Mouse (Mus musculus) heart, adult 2 months (tissue): Measurements from ENCODE around the gene Ptprn2. TPM values are rescaled to one million over a fixed set of nuclear protein-coding genes. Genes with fewer than 3 reads are reported as not detected.

Source experiments
- DNase-seq, 2 experiments: peaks; one replicate each; pipeline ENCODE4 v3.0.0; 2021
- H3K27ac ChIP-seq: fragments of 200-600 bp; 2 replicates; pipeline ENCODE4 v1.8.1; 2022
- H3K27me3 ChIP-seq: fragments of 200-500 bp; 2 replicates; pipeline ENCODE4 v1.6.1; 2012; ENCODE audit warnings: mild to moderate bottlenecking, low read length, inconsistent platforms, mixed read lengths; ENCODE audit not compliant: control insufficient read depth, insufficient read depth
- H3K36me3 ChIP-seq: fragments of 200-500 bp; 2 replicates; pipeline ENCODE4 v1.6.1; 2012; ENCODE audit warnings: low read length, inconsistent platforms; ENCODE audit not compliant: control insufficient read depth, insufficient read depth
- H3K4me1 ChIP-seq: fragments of 200-500 bp; 2 replicates; pipeline ENCODE4 v1.6.1; 2011; ENCODE audit warnings: low read length; ENCODE audit not compliant: control insufficient read depth, insufficient read depth
- H3K4me3 ChIP-seq: fragments of 200-600 bp; 2 replicates; pipeline ENCODE4 v1.8.1; 2022
- H3K79me2 ChIP-seq: fragments of 200-500 bp; replicated peaks from 2 replicates; pipeline ENCODE4 v1.6.1; 2012; ENCODE audit warnings: mild to moderate bottlenecking, inconsistent platforms, low read length, moderate library complexity, mixed read lengths; ENCODE audit not compliant: control insufficient read depth, insufficient read depth
- H3K9ac ChIP-seq: fragments of 200-500 bp; 2 replicates; pipeline ENCODE4 v1.6.1; 2012; ENCODE audit warnings: low read depth, mild to moderate bottlenecking, control low read depth, inconsistent platforms, low read length, mixed read lengths
- CTCF ChIP-seq: fragments of 200-600 bp; IDR thresholded peaks from 2 replicates; pipeline ENCODE4 v1.8.1; 2022; ENCODE audit warnings: antibody characterized with exemption, mild to moderate bottlenecking, moderate library complexity
- EP300 ChIP-seq: fragments of 200-500 bp; IDR thresholded peaks from 2 replicates; pipeline ENCODE4 v1.6.1; 2011; ENCODE audit warnings: low read depth, low read length, control low read depth; ENCODE audit not compliant: insufficient read depth
- POLR2A ChIP-seq: fragments of 200-500 bp; IDR thresholded peaks from 2 replicates; pipeline ENCODE4 v1.6.1; 2011; ENCODE audit warnings: mild to moderate bottlenecking, low read depth, low read length, control low read depth; ENCODE audit not compliant: insufficient read depth
- WGBS: fragments of 180-500 bp; shearing (Covaris S2); methylation state at CpG from one replicate; pipeline ENCODE4 v1.1.7; 2018; 5-methylcytosine and 5-hydroxymethylcytosine counted together
- intact Hi-C: fragments of 180-260 bp; cut with DNase I; formaldehyde crosslinking; loops from one replicate; pipeline ENCODE4 v1.15.1; 2025
- polyA plus RNA-seq: library from polyadenylated mRNA; depleted of rRNA; stranded (reverse); fragments of >200 nt; gene quantifications from 2 replicates; pipeline ENCODE4 v1.2.3, GENCODE M21; 2012
- total RNA-seq, 2 experiments: library from RNA; stranded (reverse); gene quantifications; 2 replicates each; pipeline ENCODE4 v1.2.3; 2021

The Ptprn2 gene
- total and polyA plus RNA-seq, 3 experiments = 0.21 to 0.23 TPM; not detected in 1

GRCm38 (mm10) chr12:117304751-117305624, 819.5 kb downstream of the Ptprn2 start:
- intact Hi-C loops = no loop called here
- no peaks in the 10 kb centered on the region for H3K27me3 ChIP-seq
- H3K4me1 ChIP-seq = no peaks in the 10 kb centered on the region
- WGBS = 69% methylated on average over 17 of the region's 17 CpGs
- TF ChIP-seq CTCF (no peak), EP300 (no peak), POLR2A (no peak)
- no peaks in the 10 kb centered on the region for H3K79me2 ChIP-seq
- H3K27ac ChIP-seq = no peak overlapping the region
- no peak overlapping the region for H3K9ac ChIP-seq
- no peak overlapping the region for H3K4me3 ChIP-seq
- H3K36me3 ChIP-seq = no peaks in the 10 kb centered on the region
- DNase-seq = no peak

- no peak overlapping the region for H3K4me3 ChIP-seq
- intact Hi-C loops = no loop called here
- H3K79me2 ChIP-seq = no peaks in the 10 kb centered on the region
- no peak for TF ChIP-seq EP300
- no peak for TF ChIP-seq CTCF
- no peak for TF ChIP-seq POLR2A
- no peak for DNase-seq
- H3K27me3 ChIP-seq = no peaks in the 10 kb centered on the region
- no peaks in the 10 kb centered on the region for H3K4me1 ChIP-seq
- no peak overlapping the region for H3K27ac ChIP-seq
- no peak overlapping the region for H3K9ac ChIP-seq
- 87% methylated on average over 5 of the region's 5 CpGs for WGBS
- no peaks in the 10 kb centered on the region for H3K36me3 ChIP-seq
These were observed 820.1 kb downstream of the Ptprn2 start for GRCm38 (mm10) chr12:117305625-117306105.

- Histone ChIP-seq H3K79me2 (no peaks in the 10 kb centered on the region), H3K36me3 (no peaks in the 10 kb centered on the region), H3K4me3 (no peak overlapping the region), H3K27me3 (no peaks in the 10 kb centered on the region), H3K9ac (no peak overlapping the region), H3K4me1 (no peaks in the 10 kb centered on the region), H3K27ac (no peak overlapping the region)
- no peak for DNase-seq
- WGBS = 69% methylated on average over 6 of the region's 6 CpGs
- intact Hi-C loops = no loop called here
- TF ChIP-seq EP300 = no peak
- TF ChIP-seq CTCF = no peak
- TF ChIP-seq POLR2A = no peak
These were observed 826.6 kb downstream of the Ptprn2 start for GRCm38 (mm10) chr12:117312079-117312478.

GRCm38 (mm10) chr12:117314987-117315386, 829.5 kb downstream of the Ptprn2 start:
- H3K36me3 ChIP-seq = no peaks in the 10 kb centered on the region
- intact Hi-C loops = no loop called here
- no peak overlapping the region for H3K27ac ChIP-seq
- no peaks in the 10 kb centered on the region for H3K27me3 ChIP-seq
- no peak for TF ChIP-seq EP300
- TF ChIP-seq POLR2A = no peak
- TF ChIP-seq CTCF = no peak
- no peaks in the 10 kb centered on the region for H3K4me1 ChIP-seq
- DNase-seq = no peak
- no peak overlapping the region for H3K9ac ChIP-seq
- no peak overlapping the region for H3K4me3 ChIP-seq
- H3K79me2 ChIP-seq = no peaks in the 10 kb centered on the region
- 60% methylated on average over 2 of the region's 2 CpGs for WGBS

GRCm38 (mm10) chr12:117315661-117316060, 830.1 kb downstream of the Ptprn2 start:
- no peak for DNase-seq
- intact Hi-C loops = no loop called here
- Histone ChIP-seq H3K4me3 (no peak overlapping the region), H3K27ac (no peak overlapping the region), H3K27me3 (no peaks in the 10 kb centered on the region), H3K4me1 (no peaks in the 10 kb centered on the region), H3K79me2 (no peaks in the 10 kb centered on the region), H3K36me3 (no peaks in the 10 kb centered on the region), H3K9ac (no peak overlapping the region)
- 81% methylated on average over 3 of the region's 3 CpGs for WGBS
- TF ChIP-seq POLR2A = no peak
- no peak for TF ChIP-seq EP300
- TF ChIP-seq CTCF = no peak

- DNase-seq = no peak
- TF ChIP-seq POLR2A (no peak), CTCF (no peak), EP300 (no peak)
- Histone ChIP-seq H3K36me3 (no peaks in the 10 kb centered on the region), H3K27me3 (no peaks in the 10 kb centered on the region), H3K4me3 (no peak overlapping the region), H3K79me2 (no peaks in the 10 kb centered on the region), H3K9ac (no peak overlapping the region), H3K27ac (no peak overlapping the region), H3K4me1 (no peaks in the 10 kb centered on the region)
- WGBS = 81% methylated on average over 3 of the region's 3 CpGs
- intact Hi-C loops = no loop called here
These were observed 832.7 kb downstream of the Ptprn2 start for GRCm38 (mm10) chr12:117318229-117318628.
